Mouse (Mus musculus): ENCODE measurements around the gene Trim60.

GRCm38 (mm10) chr8:65037117-65037533, 18.7 kb upstream of the Trim60 start, which contains the start of gene Apela:
- TF ChIP-seq CTCF (IDR thresholded peaks at IDR 0.05; ENCODE audit: control insufficient read depth, insufficient read depth, insufficient replicate concordance, low read depth, low read length) (no peak), POLR2A (IDR thresholded peaks at IDR 0.05; ENCODE audit: control insufficient read depth, low read depth, low read length) (no peak)
